Mouse (Mus musculus): Measurements from ENCODE around the gene Tes. TPM values are rescaled to one million over a fixed set of nuclear protein-coding genes. Genes with fewer than 3 reads are reported as not detected.
A peak's percentile ranks its signal among the peaks of the same experiment; 100 is the strongest.

The Tes gene
- total and polyA plus RNA-seq, 2 experiments from 2014 or later = 12.1 to 22.1 TPM

GRCm38 (mm10) chr6:17072338-17072737 is 7.4 kb downstream of the Tes start:
- Histone ChIP-seq H3K9me3 (ENCODE audit: low read length) (no peaks in the 10 kb centered on the region), H3K4me3 (ENCODE audit: low read depth, low read length) (no peak overlapping the region), H3K4me2 (ENCODE audit: low read depth, low read length, poor library complexity, severe bottlenecking) (no peak overlapping the region), H3K4me1 (ENCODE audit: insufficient read depth, low read length) (no peaks in the 10 kb centered on the region), H3K9ac (replicated peaks; ENCODE audit: low read length, poor library complexity, severe bottlenecking) (no peak overlapping the region), H3K27me3 (ENCODE audit: insufficient read depth, low read length) (no peaks in the 10 kb centered on the region), H3K36me3 (ENCODE audit: insufficient read depth, low read length) (no peaks in the 10 kb centered on the region), H3K27ac (ENCODE audit: low read depth, low read length) (no peak overlapping the region)
- ATAC-seq (ENCODE audit: low FRiP score) (no peak), DNase-seq (ENCODE audit: low spot score) (no peak)
- WGBS = 90% methylated on average over 5 of the region's 5 CpGs
- TF ChIP-seq CTCF (IDR thresholded peaks at IDR 0.05) = no peak

- H3K4me3 ChIP-seq (ENCODE audit: low read depth, low read length) = no peak overlapping the region
- H3K4me1 ChIP-seq (ENCODE audit: insufficient read depth, low read length) = no peaks in the 10 kb centered on the region
- no peak for TF ChIP-seq CTCF (IDR thresholded peaks at IDR 0.05)
- no peaks in the 10 kb centered on the region for H3K27me3 ChIP-seq (ENCODE audit: insufficient read depth, low read length)
- 89% methylated on average over 7 of the region's 7 CpGs for WGBS
- no peaks in the 10 kb centered on the region for H3K36me3 ChIP-seq (ENCODE audit: insufficient read depth, low read length)
- no peaks in the 10 kb centered on the region for H3K9me3 ChIP-seq (ENCODE audit: low read length)
- no peak overlapping the region for H3K27ac ChIP-seq (ENCODE audit: low read depth, low read length)
- no peak overlapping the region for H3K4me2 ChIP-seq (ENCODE audit: low read depth, low read length, poor library complexity, severe bottlenecking)
- no peak for DNase-seq (ENCODE audit: low spot score)
- H3K9ac ChIP-seq (replicated peaks; ENCODE audit: low read length, poor library complexity, severe bottlenecking) = no peak overlapping the region
- ATAC-seq (ENCODE audit: low FRiP score) = no peak
These were observed 8.0 kb downstream of the Tes start for GRCm38 (mm10) chr6:17072763-17073484.

- no peaks in the 10 kb centered on the region for H3K36me3 ChIP-seq (ENCODE audit: insufficient read depth, low read length)
- H3K27me3 ChIP-seq (ENCODE audit: insufficient read depth, low read length) = no peaks in the 10 kb centered on the region
- ATAC-seq (ENCODE audit: low FRiP score) = no peak
- no peak for DNase-seq (ENCODE audit: low spot score)
- H3K27ac ChIP-seq (ENCODE audit: low read depth, low read length) = no peak overlapping the region
- H3K4me1 ChIP-seq (ENCODE audit: insufficient read depth, low read length) = no peaks in the 10 kb centered on the region
- no peak overlapping the region for H3K4me3 ChIP-seq (ENCODE audit: low read depth, low read length)
- H3K4me2 ChIP-seq (ENCODE audit: low read depth, low read length, poor library complexity, severe bottlenecking) = no peak overlapping the region
- H3K9ac ChIP-seq (replicated peaks; ENCODE audit: low read length, poor library complexity, severe bottlenecking) = no peak overlapping the region
- H3K9me3 ChIP-seq (ENCODE audit: low read length) = no peaks in the 10 kb centered on the region
- 66% methylated on average over 9 of the region's 9 CpGs for WGBS
- no peak for TF ChIP-seq CTCF (IDR thresholded peaks at IDR 0.05)
These were observed 12.3 kb downstream of the Tes start for GRCm38 (mm10) chr6:17077270-17077669.

GRCm38 (mm10) chr6:17077720-17078119 is 12.8 kb downstream of the Tes start:
- peak; percentile 42 for DNase-seq (ENCODE audit: low spot score)
- no peaks in the 10 kb centered on the region for H3K27me3 ChIP-seq (ENCODE audit: insufficient read depth, low read length)
- no peak for TF ChIP-seq CTCF (IDR thresholded peaks at IDR 0.05)
- H3K4me3 ChIP-seq (ENCODE audit: low read depth, low read length) = no peak overlapping the region
- WGBS = 12% methylated on average over 3 of the region's 3 CpGs
- H3K27ac ChIP-seq (ENCODE audit: low read depth, low read length) = no peak overlapping the region
- H3K9ac ChIP-seq (replicated peaks; ENCODE audit: low read length, poor library complexity, severe bottlenecking) = no peak overlapping the region
- no peak overlapping the region for H3K4me2 ChIP-seq (ENCODE audit: low read depth, low read length, poor library complexity, severe bottlenecking)
- no peaks in the 10 kb centered on the region for H3K4me1 ChIP-seq (ENCODE audit: insufficient read depth, low read length)
- H3K9me3 ChIP-seq (ENCODE audit: low read length) = no peaks in the 10 kb centered on the region
- ATAC-seq (ENCODE audit: low FRiP score) = no peak
- H3K36me3 ChIP-seq (ENCODE audit: insufficient read depth, low read length) = no peaks in the 10 kb centered on the region

- Histone ChIP-seq H3K9ac (replicated peaks; ENCODE audit: low read length, poor library complexity, severe bottlenecking) (no peak overlapping the region), H3K36me3 (ENCODE audit: insufficient read depth, low read length) (no peaks in the 10 kb centered on the region), H3K4me1 (ENCODE audit: insufficient read depth, low read length) (no peaks in the 10 kb centered on the region), H3K27me3 (ENCODE audit: insufficient read depth, low read length) (no peaks in the 10 kb centered on the region), H3K4me3 (ENCODE audit: low read depth, low read length) (no peak overlapping the region), H3K27ac (ENCODE audit: low read depth, low read length) (no peak overlapping the region), H3K4me2 (ENCODE audit: low read depth, low read length, poor library complexity, severe bottlenecking) (no peak overlapping the region), H3K9me3 (ENCODE audit: low read length) (no peaks in the 10 kb centered on the region)
- ATAC-seq (ENCODE audit: low FRiP score) (no peak), DNase-seq (ENCODE audit: low spot score) (no peak)
- 63% methylated on average over 5 of the region's 5 CpGs for WGBS
- TF ChIP-seq CTCF (IDR thresholded peaks at IDR 0.05) = no peak
These were observed 14.4 kb downstream of the Tes start for GRCm38 (mm10) chr6:17079304-17079703.

- Histone ChIP-seq H3K4me3 (ENCODE audit: low read depth, low read length) (no peak overlapping the region), H3K4me1 (ENCODE audit: insufficient read depth, low read length) (no peaks in the 10 kb centered on the region), H3K27me3 (ENCODE audit: insufficient read depth, low read length) (no peaks in the 10 kb centered on the region), H3K4me2 (ENCODE audit: low read depth, low read length, poor library complexity, severe bottlenecking) (no peak overlapping the region), H3K9me3 (ENCODE audit: low read length) (no peaks in the 10 kb centered on the region), H3K36me3 (ENCODE audit: insufficient read depth, low read length) (no peaks in the 10 kb centered on the region), H3K9ac (replicated peaks; ENCODE audit: low read length, poor library complexity, severe bottlenecking) (no peak overlapping the region), H3K27ac (ENCODE audit: low read depth, low read length) (no peak overlapping the region)
- 70% methylated on average over 5 of the region's 5 CpGs for WGBS
- TF ChIP-seq CTCF (IDR thresholded peaks at IDR 0.05) = no peak
- DNase-seq (ENCODE audit: low spot score) (no peak), ATAC-seq (ENCODE audit: low FRiP score) (no peak)
These were observed 14.9 kb downstream of the Tes start for GRCm38 (mm10) chr6:17079826-17080225.
